In the genomic region with DNA sequence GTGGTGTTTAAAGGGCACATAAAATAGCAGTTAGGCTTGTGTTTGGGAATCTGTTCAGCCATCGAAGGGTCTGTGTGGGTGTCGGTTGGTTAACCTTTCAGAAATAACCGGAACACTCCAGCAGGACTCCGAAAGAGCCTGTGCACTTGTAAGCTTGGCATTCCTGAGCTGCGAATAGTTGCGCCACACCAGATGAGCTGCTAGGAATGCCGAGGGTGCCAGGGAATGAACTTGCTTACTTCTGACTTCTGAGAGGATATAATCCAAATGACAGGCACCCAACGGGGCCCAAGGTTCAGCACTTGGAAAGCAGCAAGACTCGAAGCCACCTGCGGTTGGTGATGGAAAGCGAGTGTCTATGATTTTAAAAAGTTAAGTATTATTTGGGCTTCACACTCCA, we compare ENCODE assay signal across 20 mouse cellular contexts.
A peak's percentile ranks its signal among the peaks of the same experiment; 100 is the strongest.
DNase-seq lines count a peak whose midpoint lies in the region; ATAC-seq and TF ChIP-seq lines count a peak whose summit lies in the region.
"Had no signal": no experiment of that assay in that cellular context is flagged by ENCODE, and none has a peak within 500 bp of the region (broad histone marks: within the 10 kb centered on the region; RNA-seq: fewer than 3 reads in every experiment).

No protein-coding gene starts in this region.

- no peak for ATAC-seq in heart, embryonic 12.5 days (ENCODE audit: insufficient number of reproducible peaks, low FRiP score)
- ATAC-seq in heart, embryonic 11.5 days (replicated peaks; ENCODE audit: insufficient number of reproducible peaks, low FRiP score, low TSS enrichment), result no peak
- no peak for ATAC-seq in lung, embryonic 14.5 days (ENCODE audit: insufficient read depth)
- ATAC-seq: forebrain, embryonic 13.5 days; hindbrain, postnatal 0 days; intestine, postnatal 0 days; midbrain, embryonic 16.5 days had no signal

- no peak overlapping the region for H3K4me3 ChIP-seq in heart, embryonic 12.5 days
- no peak overlapping the region for H3K4me3 ChIP-seq in heart, embryonic 11.5 days (ENCODE audit: low read depth, low read length)
- H3K4me3 ChIP-seq in kidney, adult 2 months (ENCODE audit: insufficient read depth, low read depth, low read length), result no peak overlapping the region
- H3K4me3 ChIP-seq in lung, embryonic 14.5 days (ENCODE audit: low read depth, low read length), result no peak overlapping the region
- H3K4me3 ChIP-seq: forebrain, embryonic 13.5 days; hindbrain, embryonic 10.5 days had no signal

- no peaks in the 10 kb centered on the region for H3K9me3 ChIP-seq in heart, embryonic 12.5 days (replicated peaks)
- H3K9me3 ChIP-seq in heart, embryonic 11.5 days (replicated peaks; ENCODE audit: control insufficient read depth, low read length), result no peaks in the 10 kb centered on the region
- H3K9me3 ChIP-seq in lung, embryonic 14.5 days (ENCODE audit: low read depth, low read length), result no peaks in the 10 kb centered on the region
- H3K9me3 ChIP-seq: forebrain, embryonic 13.5 days; hindbrain, embryonic 10.5 days had no signal

- 66% methylated on average over 11 of the region's 11 CpGs for WGBS in heart, embryonic 12.5 days
- 65% methylated on average over 11 of the region's 11 CpGs for WGBS in heart, embryonic 11.5 days (ENCODE audit: insufficient replicate concordance)
- WGBS in kidney, adult 2 months, result 60% methylated on average over 11 of the region's 11 CpGs
- 69% methylated on average over 11 of the region's 11 CpGs for WGBS in lung, embryonic 14.5 days

- no peak overlapping the region for H3K27ac ChIP-seq in heart, embryonic 12.5 days (ENCODE audit: poor library complexity, severe bottlenecking)
- H3K27ac ChIP-seq in heart, embryonic 11.5 days (ENCODE audit: low read depth, low read length), result no peak overlapping the region
- H3K27ac ChIP-seq in kidney, adult 2 months (ENCODE audit: insufficient read depth, low read depth, low read length), result no peak overlapping the region
- H3K27ac ChIP-seq in lung, embryonic 14.5 days (ENCODE audit: low read depth), result no peak overlapping the region
- H3K27ac ChIP-seq: forebrain, embryonic 13.5 days; hindbrain, embryonic 10.5 days; hindbrain, postnatal 0 days had no signal

- no peak for TF ChIP-seq POLR2A in kidney, adult 2 months (IDR thresholded peaks at IDR 0.05; ENCODE audit: low read depth, low read length)

- H3K27me3 ChIP-seq in heart, embryonic 12.5 days (replicated peaks), result no peaks in the 10 kb centered on the region
- H3K27me3 ChIP-seq in heart, embryonic 11.5 days (ENCODE audit: control insufficient read depth, insufficient read depth, low read length), result no peaks in the 10 kb centered on the region
- H3K27me3 ChIP-seq in kidney, adult 2 months (replicated peaks; ENCODE audit: control insufficient read depth, insufficient read depth, low read length), result no peaks in the 10 kb centered on the region
- no peaks in the 10 kb centered on the region for H3K27me3 ChIP-seq in lung, embryonic 14.5 days (ENCODE audit: insufficient read depth, low read length)
- H3K27me3 ChIP-seq: CH12.LX; forebrain, embryonic 13.5 days had no signal

- TF ChIP-seq CTCF in kidney, adult 2 months (conservative IDR thresholded peaks at IDR 0.05; ENCODE audit: insufficient read depth, insufficient read length, low read depth, low read length), result no peak
- TF ChIP-seq CTCF in lung, embryonic 14.5 days (IDR thresholded peaks at IDR 0.05; ENCODE audit: low read depth), result no peak

- H3K9ac ChIP-seq in heart, embryonic 12.5 days, result no peak overlapping the region
- H3K9ac ChIP-seq in heart, embryonic 11.5 days (ENCODE audit: low read depth, low read length), result no peak overlapping the region
- H3K9ac ChIP-seq in lung, embryonic 14.5 days, result no peak overlapping the region
- H3K9ac ChIP-seq: forebrain, embryonic 13.5 days had no signal

- H3K4me1 ChIP-seq in heart, embryonic 12.5 days (replicated peaks), result 0 out of 2 replicates have a peak, but pooled peaks cover 4% of the 10 kb centered on the region
- H3K4me1 ChIP-seq in heart, embryonic 11.5 days (ENCODE audit: control insufficient read depth, insufficient read depth, low read length), result no peaks in the 10 kb centered on the region
- no peaks in the 10 kb centered on the region for H3K4me1 ChIP-seq in kidney, adult 2 months (ENCODE audit: control insufficient read depth, insufficient read depth, low read length)
- no peaks in the 10 kb centered on the region for H3K4me1 ChIP-seq in lung, embryonic 14.5 days (ENCODE audit: insufficient read depth)
- H3K4me1 ChIP-seq: forebrain, embryonic 13.5 days; hindbrain, embryonic 10.5 days had no signal

- no peaks in the 10 kb centered on the region for H3K36me3 ChIP-seq in heart, embryonic 12.5 days
- H3K36me3 ChIP-seq in heart, embryonic 11.5 days (ENCODE audit: control insufficient read depth, insufficient read depth, low read length), result no peaks in the 10 kb centered on the region
- no peaks in the 10 kb centered on the region for H3K36me3 ChIP-seq in kidney, adult 2 months (ENCODE audit: control insufficient read depth, insufficient read depth, low read length)
- no peaks in the 10 kb centered on the region for H3K36me3 ChIP-seq in lung, embryonic 14.5 days (ENCODE audit: insufficient read depth)
- H3K36me3 ChIP-seq: hindbrain, embryonic 10.5 days had no signal

- H3K4me2 ChIP-seq in heart, embryonic 12.5 days, result 0 out of 2 replicates have a peak overlapping the region, but pooled peaks have one; percentile 3
- no peak overlapping the region for H3K4me2 ChIP-seq in heart, embryonic 11.5 days
- no peak overlapping the region for H3K4me2 ChIP-seq in lung, embryonic 14.5 days
- H3K4me2 ChIP-seq: forebrain, embryonic 13.5 days had no signal

- DNase-seq in kidney, adult 2 months, result peak; percentile 7
- no peak for DNase-seq in kidney, postnatal 25 days
- peak; percentile 28 for DNase-seq in lung, embryonic 14.5 days
- peak; percentile 38 to 75 for DNase-seq in lung, postnatal 4 days
- no peak for DNase-seq in testis, postnatal 10 days (ENCODE audit: low spot score)
- DNase-seq in ovary, postnatal 10 days (ENCODE audit: low spot score), result no peak
- DNase-seq: adrenal gland, adult 8-10 months; cerebellum, adult 9-10 months; gastrocnemius, postnatal 25 days; left cerebral cortex, postnatal 4 days; liver; retina, postnatal 1 day had no signal

Comparison
In these comparisons a context has a peak if more than half of its experiments do, and no peak if none do; other contexts are left out.
1. DNase-seq: peak in kidney, adult 2 months (single experiment), lung, embryonic 14.5 days (single experiment) and lung, postnatal 4 days (2 of 2); none in kidney, postnatal 25 days (0 of 2), testis, postnatal 10 days (single experiment) and ovary, postnatal 10 days (single experiment).